Mouse (Mus musculus): ENCODE measurements around the gene Ap2b1.

DNA sequence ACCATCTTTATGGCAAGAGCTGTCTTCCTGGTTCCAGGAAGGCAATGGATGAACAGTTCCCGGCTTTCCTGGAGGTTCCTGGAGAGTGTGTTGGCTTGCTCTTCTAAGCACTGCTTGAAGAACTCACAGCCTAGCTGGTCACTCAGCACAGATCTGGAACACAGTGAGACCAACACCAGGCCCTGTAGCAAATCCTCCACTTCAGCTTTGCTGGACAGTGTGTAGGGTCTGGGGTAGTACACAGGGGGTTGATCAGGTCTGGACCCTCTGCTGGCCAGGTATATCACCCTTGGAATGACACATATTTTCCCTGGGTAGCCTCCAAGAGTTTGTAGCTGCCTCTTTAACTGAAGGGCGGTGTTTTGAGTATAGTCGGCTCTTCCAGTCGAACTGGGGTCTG lies 19.8 kb upstream of the Ap2b1 start:
- TF ChIP-seq CTCF (IDR thresholded peaks at IDR 0.05; ENCODE audit: low read depth) (no peak), EP300 (optimal IDR thresholded peaks at IDR 0.05) (no peak)
